Mouse (Mus musculus) cerebellum, adult 8-10 months (tissue): ENCODE results near the gene Usp35.

ENCODE experiments used
- DNase-seq: peaks from one replicate; pipeline ENCODE4 v3.0.0; 2022

The Usp35 gene

GRCm38 (mm10) chr7:97331726-97332666, at the start of gene Usp35, which contains the start of gene Kctd21:
Gene Usp35 (minus strand): TSS chr7:97332020.
Gene Kctd21 (plus strand): TSS chr7:97332327.
- DNase-seq, result peak; percentile 94

DNA sequence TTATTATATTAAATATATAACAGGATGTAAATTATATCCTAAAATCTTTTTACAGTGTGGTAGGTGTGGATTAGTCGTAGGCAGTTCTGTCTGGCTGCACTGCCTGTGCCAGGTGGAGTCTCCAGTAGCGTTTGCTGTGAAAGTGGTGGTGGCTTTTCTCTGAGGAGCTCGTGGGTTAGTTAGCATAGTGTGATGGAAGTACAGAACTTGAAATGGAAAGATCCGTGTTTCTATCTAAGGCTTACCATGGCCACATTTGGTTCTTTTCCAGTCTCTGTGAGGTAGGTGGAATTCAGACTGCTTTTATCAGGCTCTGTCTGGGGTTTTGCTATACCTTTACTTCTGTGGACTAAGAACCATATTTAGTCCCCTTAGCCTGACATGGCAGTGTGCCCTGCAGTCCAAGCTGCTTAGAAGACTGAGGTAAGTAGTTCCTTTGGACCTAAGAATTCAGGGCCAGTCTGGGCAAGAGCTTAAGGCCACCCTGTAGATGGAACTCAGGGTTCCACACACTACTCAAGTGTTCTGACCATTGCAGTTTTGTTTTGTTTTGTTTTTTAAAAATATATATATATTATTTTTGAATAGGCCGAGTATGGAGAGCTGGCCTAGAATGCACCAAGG, 48.8 kb upstream of the Usp35 start:
- no peak for DNase-seq

- no peak for DNase-seq
Measured at GRCm38 (mm10) chr7:97379304-97379703, 47.5 kb upstream of the Usp35 start.

DNA sequence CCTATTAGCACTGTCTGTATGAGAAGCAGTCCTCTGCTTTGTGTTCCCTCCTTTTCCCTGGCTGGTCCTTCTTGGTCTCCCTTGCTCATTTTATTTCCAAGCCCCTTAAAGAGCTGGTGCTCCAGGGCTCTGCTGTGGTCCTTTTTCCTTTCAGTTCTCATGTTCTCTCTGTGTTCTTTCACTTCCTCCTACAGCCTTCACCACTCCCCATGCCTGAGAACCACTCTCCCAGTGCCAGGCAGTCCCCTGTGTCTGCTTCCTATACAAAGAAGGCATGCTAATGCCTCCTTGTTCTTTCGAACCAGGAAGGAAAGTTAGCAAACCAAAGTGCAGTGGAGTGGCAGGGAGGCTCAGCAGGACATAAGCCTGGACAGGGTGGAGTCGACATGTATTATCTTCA, 44.1 kb upstream of the Usp35 start:
- DNase-seq, result no peak

DNA sequence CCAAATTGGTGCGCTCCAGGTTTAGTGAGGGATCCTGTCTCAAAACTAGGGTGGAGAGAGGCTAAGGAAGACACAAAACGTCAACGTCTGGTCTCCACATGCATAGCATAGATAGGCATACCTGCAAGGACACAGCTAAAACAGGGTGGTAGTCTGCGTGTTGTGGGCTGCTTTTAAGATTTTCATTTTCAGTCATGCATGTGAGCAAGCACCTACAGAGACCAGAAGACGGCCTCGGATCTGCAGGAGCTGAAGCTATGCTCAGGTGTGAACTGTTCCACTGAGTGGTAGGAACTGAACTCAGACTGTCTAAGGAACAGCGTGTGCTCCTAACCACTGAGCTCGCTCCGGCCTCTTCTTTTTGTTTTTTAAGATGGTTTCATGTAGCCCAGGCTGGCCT, 43.3 kb upstream of the Usp35 start:
- no peak for DNase-seq

- DNase-seq, result no peak
Measured at GRCm38 (mm10) chr7:97365887-97366286, 34.1 kb upstream of the Usp35 start.

DNA sequence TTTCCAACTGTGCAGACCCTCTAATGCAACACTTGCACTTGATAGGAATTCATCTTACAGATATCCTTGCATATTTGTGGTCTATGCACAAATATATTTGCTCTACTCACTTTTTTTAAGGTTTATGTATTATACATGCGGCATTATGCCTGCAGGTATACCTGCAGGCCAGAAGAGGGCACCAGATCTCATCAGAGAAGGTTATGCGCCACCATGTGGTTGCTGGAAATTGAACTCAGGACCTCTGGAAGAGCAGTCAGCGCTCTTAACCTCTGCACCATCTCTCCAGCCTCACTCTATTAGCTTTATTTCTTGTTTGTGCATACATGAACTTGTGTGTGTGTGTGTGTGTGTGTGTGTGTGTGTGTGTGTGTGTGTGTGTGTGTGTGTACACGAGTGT, 29.6 kb upstream of the Usp35 start:
- no peak for DNase-seq

- DNase-seq, result no peak
Measured at GRCm38 (mm10) chr7:97360955-97361354, 29.1 kb upstream of the Usp35 start.

- no peak for DNase-seq
Measured at GRCm38 (mm10) chr7:97360166-97360565, 28.3 kb upstream of the Usp35 start.

DNA sequence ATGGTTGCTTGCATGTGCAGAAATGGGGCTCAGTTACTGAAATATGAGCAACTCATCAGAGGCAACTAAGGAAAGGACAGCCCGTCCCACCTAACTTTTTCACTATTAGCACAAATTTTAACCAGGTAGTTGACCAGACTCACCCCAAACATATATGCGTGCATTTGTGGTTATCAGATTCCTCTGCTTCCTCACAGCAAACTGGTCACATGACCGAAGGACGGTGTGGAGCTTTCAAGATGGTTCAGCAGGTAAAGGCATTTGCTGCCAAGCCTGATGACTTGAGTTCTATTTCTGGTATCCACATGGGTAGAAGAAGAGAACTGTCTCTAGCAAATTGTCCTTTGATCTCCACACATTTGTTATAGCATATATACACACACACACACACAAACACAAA, 26.5 kb upstream of the Usp35 start:
- DNase-seq, result no peak

DNA sequence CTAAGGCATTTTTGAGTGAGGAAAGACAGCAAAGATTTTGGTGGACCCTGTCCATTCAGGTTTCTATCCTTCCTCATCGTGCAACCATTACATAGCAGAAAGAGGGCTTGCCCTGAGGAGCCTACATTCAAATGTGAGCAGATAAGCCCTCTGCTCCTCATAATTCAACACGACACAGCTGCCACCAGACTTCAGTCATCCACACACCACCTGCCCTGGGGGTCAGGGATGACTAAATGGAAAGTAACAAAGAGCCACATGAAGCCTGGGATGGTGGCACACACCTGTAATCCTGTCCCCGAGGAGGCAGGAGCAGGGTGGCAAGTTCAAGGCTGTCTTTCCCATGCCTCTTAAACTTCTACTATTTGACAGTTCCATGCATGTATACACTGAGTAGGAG, 26.0 kb upstream of the Usp35 start:
- DNase-seq, result no peak

- DNase-seq, result no peak
Measured at GRCm38 (mm10) chr7:97356875-97357276, 25.1 kb upstream of the Usp35 start.

DNA sequence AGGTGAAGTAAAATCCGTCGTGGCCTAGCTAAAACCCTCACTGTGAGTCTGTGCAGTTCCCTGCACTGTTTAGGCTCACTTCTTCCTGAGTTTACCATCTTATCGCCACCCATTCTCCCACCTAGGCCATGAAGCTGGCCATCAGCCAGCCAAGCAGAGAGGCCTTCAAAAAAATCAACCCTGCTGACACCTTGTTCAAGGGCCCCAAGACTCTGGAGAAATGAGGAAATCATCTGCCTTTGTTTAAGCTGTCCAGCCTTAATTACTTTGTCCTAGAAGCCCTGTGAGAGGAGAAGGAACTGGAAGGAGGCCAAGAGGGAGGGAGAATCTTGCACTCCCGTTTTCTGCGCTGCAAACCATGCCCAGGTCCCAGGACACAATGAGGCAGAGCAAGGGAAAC, 24.4 kb upstream of the Usp35 start:
- DNase-seq, result no peak

DNA sequence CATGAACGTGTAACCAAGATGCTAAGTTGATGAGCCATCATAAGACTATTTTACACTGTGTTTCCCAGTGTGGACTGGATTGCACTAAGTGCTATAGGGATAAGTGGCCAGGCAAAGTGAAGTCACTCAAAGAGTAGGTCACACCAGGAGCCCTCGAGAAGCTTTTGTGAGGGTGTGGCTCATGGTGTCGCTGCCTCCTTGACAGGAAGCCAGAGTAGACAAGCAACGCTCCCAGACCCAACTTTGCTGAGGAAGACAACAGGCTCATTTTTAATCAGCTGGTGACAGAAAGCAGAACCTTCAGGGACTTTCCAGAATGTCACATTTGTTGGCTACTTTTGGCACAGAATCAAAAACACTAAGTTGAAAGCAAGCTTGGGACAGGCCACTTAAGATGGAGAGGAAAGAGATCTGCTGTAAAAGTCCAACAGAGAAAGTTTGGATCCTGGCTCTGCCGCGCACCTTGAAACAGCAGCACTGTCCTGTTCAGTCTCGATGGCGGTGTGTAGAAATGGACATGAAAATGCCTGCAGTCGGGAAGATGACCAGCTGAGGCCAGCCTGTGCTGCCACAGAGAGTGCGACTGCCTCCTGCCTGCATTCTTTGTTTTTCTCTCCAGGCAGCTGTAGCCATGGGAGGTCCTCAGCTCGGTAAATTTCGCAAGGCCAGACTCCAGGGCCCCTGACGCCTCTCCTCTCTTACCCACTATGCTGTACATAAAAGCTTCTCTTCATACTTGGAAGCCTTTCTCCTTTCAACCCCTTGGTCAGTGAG, 23.4 kb upstream of the Usp35 start:
- DNase-seq, result no peak

DNA sequence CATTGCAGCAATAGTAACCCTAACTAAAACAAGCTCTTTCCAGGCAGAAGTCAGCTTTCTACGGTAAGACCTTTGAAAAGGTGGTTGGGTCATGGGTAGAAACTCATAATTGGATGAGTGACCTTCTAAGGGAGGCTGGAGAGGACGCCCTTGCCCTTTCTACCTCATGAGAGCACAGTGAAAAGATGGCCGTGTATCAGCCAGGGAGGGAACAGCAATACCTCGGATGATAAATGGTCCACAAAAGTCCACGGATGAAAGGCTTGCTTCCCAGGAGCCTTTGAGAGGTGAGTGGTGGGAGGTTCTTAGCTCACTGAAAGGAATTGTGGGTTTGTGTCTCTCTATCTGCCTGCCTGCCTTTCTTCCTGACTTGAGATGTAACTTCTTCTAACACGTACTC, 21.5 kb upstream of the Usp35 start:
- DNase-seq, result no peak

- DNase-seq, result no peak
Measured at GRCm38 (mm10) chr7:97351792-97352513, 20.1 kb upstream of the Usp35 start.

GRCm38 (mm10) chr7:97350891-97351290, 19.1 kb upstream of the Usp35 start:
- DNase-seq, result no peak

DNA sequence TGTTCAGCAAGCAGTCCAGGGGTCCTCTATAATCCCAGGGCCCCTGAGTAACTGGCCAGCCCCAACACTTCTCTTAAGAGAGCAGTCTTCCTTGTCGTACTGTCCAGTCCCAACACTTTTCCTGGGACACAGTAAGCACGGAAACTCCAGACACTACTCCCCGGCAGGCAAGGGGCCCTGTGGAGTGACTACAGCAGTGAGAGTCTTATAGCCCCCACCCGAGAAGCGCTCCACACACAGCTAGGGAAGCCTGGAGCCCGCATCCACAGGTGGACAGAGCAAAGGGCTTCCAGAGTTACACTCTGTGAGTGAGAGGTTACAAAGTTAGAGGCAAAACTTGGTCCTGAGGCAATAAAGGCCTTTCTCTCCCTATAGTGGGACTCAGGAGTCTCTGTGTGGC, 17.6 kb upstream of the Usp35 start:
- no peak for DNase-seq

GRCm38 (mm10) chr7:97348836-97349235, 17.0 kb upstream of the Usp35 start:
- DNase-seq, result no peak

- DNase-seq, result no peak
Measured at GRCm38 (mm10) chr7:97348318-97348717, 16.5 kb upstream of the Usp35 start.

DNA sequence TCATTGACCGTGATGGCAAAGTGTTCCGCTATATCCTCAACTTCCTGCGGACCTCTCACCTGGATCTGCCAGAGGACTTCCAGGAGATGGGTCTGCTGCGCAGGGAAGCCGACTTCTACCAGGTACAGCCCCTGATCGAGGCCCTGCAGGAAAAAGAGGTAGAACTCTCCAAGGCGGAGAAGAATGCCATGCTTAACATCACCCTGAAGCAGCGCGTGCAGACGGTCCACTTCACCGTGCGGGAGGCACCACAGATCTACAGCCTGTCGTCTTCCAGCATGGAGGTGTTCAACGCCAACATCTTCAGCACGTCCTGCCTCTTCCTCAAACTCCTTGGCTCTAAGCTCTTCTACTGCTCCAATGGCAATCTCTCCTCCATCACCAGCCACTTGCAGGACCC, 15.6 kb upstream of the Usp35 start:
- no peak for DNase-seq

GRCm38 (mm10) chr7:97346822-97347166, 15.0 kb upstream of the Usp35 start:
- no peak for DNase-seq
